Mouse (Mus musculus) small intestine, adult 2 months (tissue): ENCODE data around the gene Rhou. TPM values are rescaled to one million over a fixed set of nuclear protein-coding genes. Genes with fewer than 3 reads are reported as not detected.
"Not testable (repeated sequence)": the region's sequence is repeated elsewhere in the genome, so short reads cannot be mapped to it uniquely, and the experiment has no call there.

Experiments used
- H3K27ac ChIP-seq: fragments of 200-500 bp; 2 replicates; pipeline ENCODE4 v1.5.1; 2012; ENCODE audit warnings: low read depth, low read length, control low read depth, inconsistent platforms; ENCODE audit not compliant: insufficient read depth
- H3K27me3 ChIP-seq: fragments of 200-500 bp; 2 replicates; pipeline ENCODE4 v1.6.1; 2012; ENCODE audit warnings: mild to moderate bottlenecking, moderate library complexity, low read length, inconsistent platforms; ENCODE audit not compliant: control insufficient read depth, insufficient read depth
- H3K36me3 ChIP-seq: fragments of 200-500 bp; 2 replicates; pipeline ENCODE4 v1.6.1; 2012; ENCODE audit warnings: mild to moderate bottlenecking, low read length, control low read depth, inconsistent platforms; ENCODE audit not compliant: control insufficient read depth, insufficient read depth
- H3K4me1 ChIP-seq: fragments of 200-500 bp; 2 replicates; pipeline ENCODE4 v1.6.1; 2012; ENCODE audit warnings: low read length, inconsistent platforms, mixed read lengths; ENCODE audit not compliant: control insufficient read depth, insufficient read depth, insufficient read length
- H3K4me3 ChIP-seq: fragments of 200-500 bp; 2 replicates; pipeline ENCODE4 v1.5.1; 2012; ENCODE audit warnings: low read depth, mild to moderate bottlenecking, control low read depth, inconsistent platforms, low read length, moderate library complexity
- CTCF ChIP-seq: fragments of 200-500 bp; IDR thresholded peaks from 2 replicates; pipeline ENCODE4 v1.5.1; 2012; ENCODE audit warnings: low read depth, mild to moderate bottlenecking, control low read depth, inconsistent platforms, low read length, moderate library complexity, mixed read lengths; ENCODE audit not compliant: insufficient replicate concordance, insufficient read length; ENCODE audit errors: extremely low read depth
- POLR2A ChIP-seq: fragments of 200-500 bp; IDR thresholded peaks from 2 replicates; pipeline ENCODE4 v1.6.1; 2012; ENCODE audit warnings: low read depth, mild to moderate bottlenecking, control low read depth, inconsistent platforms, low read length, moderate library complexity
- WGBS: fragments of 180-500 bp; shearing (Covaris S2); methylation state at CpG from one replicate; pipeline ENCODE4 v1.1.7; 2018; 5-methylcytosine and 5-hydroxymethylcytosine counted together
- polyA plus RNA-seq: library from polyadenylated mRNA; depleted of rRNA; stranded (reverse); fragments of >200 nt; gene quantifications from 2 replicates; pipeline ENCODE4 v1.2.3, GENCODE M21; 2012; rRNA removed

Gene Rhou
- 18.3 and 35.3 TPM in 2 replicates for polyA plus RNA-seq

- Histone ChIP-seq H3K27me3 (no peaks in the 10 kb centered on the region), H3K36me3 (peaks cover 22% of the 10 kb centered on the region), H3K4me3 (peak within 1 kb of the TSS; percentile 91), H3K4me1 (peaks cover 8% of the 10 kb centered on the region; the same call in 1 of the 2 replicates), H3K27ac (peak within 1 kb of the TSS; percentile 65)
- TF ChIP-seq POLR2A (peak; percentile 87), CTCF (peak; percentile 50)
- under 1% methylated on average over 58 of the region's 58 CpGs for WGBS
These were observed at the start of gene Rhou for GRCm38 (mm10) chr8:123653308-123653993. Gene Rhou, plus strand, starts transcription at chr8:123653929.

GRCm38 (mm10) chr8:123612652-123613051 lies 41.1 kb upstream of the Rhou start:
- WGBS = 54% methylated on average over 3 of the region's 5 CpGs
- H3K27ac ChIP-seq, H3K4me1 ChIP-seq, H3K27me3 ChIP-seq, H3K36me3 ChIP-seq, H3K4me3 ChIP-seq: not testable (repeated sequence)

- whole genome bisulfite sequencing = no CpG with 5 or more reads among the region's 39 CpGs
These were observed 30.2 kb upstream of the Rhou start for GRCm38 (mm10) chr8:123623523-123623922.

DNA sequence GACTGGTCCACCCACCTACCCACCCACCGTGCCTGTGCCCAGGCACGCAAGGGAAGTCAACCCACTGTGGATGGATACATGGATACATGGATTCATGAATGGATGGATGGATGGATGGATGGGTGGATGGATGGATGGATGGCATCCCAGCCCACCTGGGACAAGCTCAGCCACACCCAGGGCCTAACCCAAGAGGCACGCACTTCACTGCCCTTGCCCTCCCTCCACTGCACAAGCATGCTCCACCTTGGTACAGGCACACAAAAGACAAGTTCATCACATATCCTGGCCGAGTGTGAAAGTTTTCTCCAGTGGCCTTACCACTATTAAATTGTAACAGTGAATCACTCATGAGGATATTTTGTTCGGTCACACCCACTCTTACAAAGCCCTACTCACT lies 29.5 kb upstream of the Rhou start:
- no peak overlapping the region for H3K4me3 ChIP-seq
- WGBS = 45% methylated on average over 5 of the region's 5 CpGs
- H3K27ac ChIP-seq = no peak overlapping the region
- 0 out of 2 replicates have a peak, but pooled peaks cover 2% of the 10 kb centered on the region for H3K27me3 ChIP-seq
- peaks cover 8% of the 10 kb centered on the region; the same call in 1 of the 2 replicates for H3K4me1 ChIP-seq
- TF ChIP-seq POLR2A (no peak), CTCF (no peak)
- no peaks in the 10 kb centered on the region for H3K36me3 ChIP-seq

More at GRCm38 (mm10) chr8:123623523-123623922, 30.2 kb upstream of the Rhou start:
- not testable (repeated sequence) for H3K4me1 ChIP-seq, H3K36me3 ChIP-seq, H3K4me3 ChIP-seq, H3K27ac ChIP-seq, H3K27me3 ChIP-seq

- 83% methylated on average over 1 of the region's 1 CpGs for WGBS
- H3K4me1 ChIP-seq = peaks cover 12% of the 10 kb centered on the region; the same call in 1 of the 2 replicates
- 0 out of 2 replicates have a peak, but pooled peaks cover 2% of the 10 kb centered on the region for H3K27me3 ChIP-seq
- no peak for TF ChIP-seq POLR2A
- no peak for TF ChIP-seq CTCF
- H3K4me3 ChIP-seq = no peak overlapping the region
- no peak overlapping the region for H3K27ac ChIP-seq
- no peaks in the 10 kb centered on the region for H3K36me3 ChIP-seq
These were observed 29.0 kb upstream of the Rhou start for GRCm38 (mm10) chr8:123624702-123625101.

DNA sequence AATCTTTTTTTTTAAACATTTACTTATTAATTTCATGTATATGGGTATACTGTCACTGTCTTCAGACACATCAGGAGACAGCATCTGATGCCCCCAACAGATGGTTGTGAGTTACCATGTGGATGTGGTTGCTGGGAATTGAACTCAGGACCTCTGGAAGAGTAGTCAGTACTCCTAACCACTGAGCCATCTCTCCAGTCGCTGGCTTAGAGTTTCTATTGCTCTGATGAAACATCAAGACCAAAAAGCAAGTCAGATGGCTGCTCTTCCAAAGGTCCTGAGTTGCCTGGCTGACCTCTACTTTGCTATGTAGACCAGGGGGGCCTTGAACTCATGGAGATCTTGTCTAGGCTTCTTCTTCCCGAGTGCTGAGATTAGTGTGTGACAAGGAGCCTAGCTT lies 28.0 kb upstream of the Rhou start:
- no peak overlapping the region for H3K4me3 ChIP-seq

DNA sequence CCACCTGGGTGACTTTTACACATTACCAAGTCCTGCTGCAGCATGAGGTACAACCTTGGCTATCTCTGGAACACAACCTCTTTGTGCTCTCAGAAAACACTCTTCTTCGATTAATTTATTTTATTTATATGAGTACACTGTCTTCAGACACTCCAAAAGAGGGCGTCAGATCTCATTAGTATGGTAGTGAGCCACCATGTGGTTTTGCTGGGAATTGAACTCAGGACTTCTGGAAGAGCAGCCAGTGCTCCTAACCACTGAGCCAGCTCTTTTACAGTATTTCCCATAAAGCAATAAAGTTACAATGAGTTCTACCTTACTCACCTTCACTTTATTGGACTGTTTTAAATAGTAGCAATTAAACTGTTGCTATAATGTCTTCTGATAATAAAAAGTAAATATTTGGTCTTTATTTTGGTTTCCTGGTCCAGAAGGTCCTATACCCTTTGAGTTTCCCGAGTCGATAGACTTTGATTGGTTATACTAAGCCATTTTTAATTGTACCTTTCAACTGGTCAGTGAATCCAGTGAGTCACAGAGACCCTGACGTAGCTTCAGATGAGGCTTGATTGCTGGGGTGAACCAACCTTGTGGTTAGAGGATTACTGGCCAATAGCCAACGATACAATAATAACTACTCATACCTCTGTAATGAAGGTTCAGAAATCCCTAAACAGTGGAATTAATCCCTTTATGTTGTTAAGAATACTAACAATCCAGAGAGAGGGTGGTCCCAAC lies 26.1 kb upstream of the Rhou start:
- Histone ChIP-seq H3K27me3 (0 out of 2 replicates have a peak, but pooled peaks cover 2% of the 10 kb centered on the region), H3K4me3 (no peak overlapping the region), H3K4me1 (peaks cover 17% of the 10 kb centered on the region; the same call in 1 of the 2 replicates), H3K27ac (no peak overlapping the region), H3K36me3 (no peaks in the 10 kb centered on the region)
- 21% methylated on average over 6 of the region's 6 CpGs for WGBS
- TF ChIP-seq POLR2A (no peak), CTCF (no peak)

More for the DNA sequence above, 28.0 kb upstream of the Rhou start:
- 58% methylated on average over 2 of the region's 2 CpGs for WGBS
- 0 out of 2 replicates have a peak, but pooled peaks cover 2% of the 10 kb centered on the region for H3K27me3 ChIP-seq
- H3K4me1 ChIP-seq = peaks cover 12% of the 10 kb centered on the region; the same call in 1 of the 2 replicates
- H3K27ac ChIP-seq = no peak overlapping the region
- H3K36me3 ChIP-seq = no peaks in the 10 kb centered on the region
- TF ChIP-seq POLR2A (no peak), CTCF (no peak)
